Mouse (Mus musculus): ENCODE data around the gene Tmem29.
"Not testable (repeated sequence)": the region's sequence is repeated elsewhere in the genome, so short reads cannot be mapped to it uniquely, and the experiment has no call there.

Gene Tmem29

DNA sequence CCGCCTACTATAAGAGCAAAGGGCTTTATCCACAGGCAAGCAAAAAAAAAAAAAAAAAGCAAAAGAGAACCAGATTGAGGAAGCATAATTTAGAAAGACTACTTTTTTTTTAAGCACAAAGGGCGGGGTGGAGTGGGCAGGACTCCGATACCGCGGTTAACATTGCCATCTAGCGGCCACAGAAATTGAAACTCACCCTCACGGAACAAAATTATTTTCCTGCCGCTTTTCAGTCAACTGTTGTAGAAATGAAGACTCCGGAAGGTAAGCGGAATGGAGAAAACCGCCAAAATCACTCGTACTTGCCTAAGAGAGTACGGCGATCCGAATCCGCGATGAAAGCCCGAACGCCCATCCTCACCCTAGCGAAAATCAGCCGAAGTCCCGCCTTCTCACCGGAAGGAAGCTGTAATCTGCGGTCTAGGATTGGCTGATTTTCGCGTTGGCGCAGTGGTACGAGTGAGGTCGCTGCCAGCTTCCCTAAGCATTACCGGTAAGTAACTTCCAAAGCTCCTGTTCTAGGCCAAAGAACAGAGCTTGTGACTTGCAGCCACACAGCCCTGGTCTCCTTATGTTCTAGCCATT lies at the start of gene Tmem29:
Tmem29 (minus strand) TSS at position 389 of the 585 bp plus-strand sequence.
- DNase-seq (ENCODE audit: low spot score): peak; percentile 79

DNA sequence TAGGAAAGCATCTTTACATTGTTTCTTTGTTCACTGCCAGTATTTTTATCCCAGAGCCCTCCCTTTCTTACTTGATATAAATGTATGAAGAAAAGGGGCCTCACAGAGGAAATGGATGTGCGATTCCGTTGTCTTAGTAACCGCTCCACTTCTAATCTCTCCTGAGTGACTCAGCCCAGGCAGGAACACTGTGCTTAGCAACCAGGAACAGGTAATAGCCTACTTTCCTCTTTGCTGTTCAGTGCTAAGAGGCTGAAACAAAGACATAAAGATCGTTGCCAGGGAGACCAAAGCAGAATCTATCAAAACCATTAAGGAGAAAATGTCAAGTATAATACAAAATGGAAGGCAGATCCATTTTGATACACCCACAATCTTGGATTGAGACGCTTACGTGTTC lies 49.7 kb upstream of the Tmem29 start:
- DNase-seq (ENCODE audit: low spot score): no peak

DNA sequence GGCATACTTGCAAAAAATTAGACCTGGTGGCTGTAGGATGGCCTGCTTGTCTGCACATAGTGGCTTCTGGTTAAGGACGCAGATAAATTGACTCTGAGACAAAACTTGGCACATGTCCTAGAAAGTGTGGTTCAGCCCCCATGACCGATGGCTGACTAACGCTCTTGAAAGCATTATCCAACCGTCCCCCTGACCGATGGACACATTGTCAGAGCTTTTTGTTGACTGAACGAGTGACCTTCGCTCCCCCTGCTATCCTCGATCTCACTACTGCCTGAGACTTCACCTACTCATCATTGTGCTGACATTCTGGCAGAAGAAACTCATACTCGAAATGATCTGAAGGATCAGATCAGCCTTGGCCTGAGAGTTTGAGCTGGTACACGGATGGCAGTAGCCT lies 28.9 kb upstream of the Tmem29 start:
- not testable (repeated sequence) for DNase-seq (ENCODE audit: low spot score)

DNA sequence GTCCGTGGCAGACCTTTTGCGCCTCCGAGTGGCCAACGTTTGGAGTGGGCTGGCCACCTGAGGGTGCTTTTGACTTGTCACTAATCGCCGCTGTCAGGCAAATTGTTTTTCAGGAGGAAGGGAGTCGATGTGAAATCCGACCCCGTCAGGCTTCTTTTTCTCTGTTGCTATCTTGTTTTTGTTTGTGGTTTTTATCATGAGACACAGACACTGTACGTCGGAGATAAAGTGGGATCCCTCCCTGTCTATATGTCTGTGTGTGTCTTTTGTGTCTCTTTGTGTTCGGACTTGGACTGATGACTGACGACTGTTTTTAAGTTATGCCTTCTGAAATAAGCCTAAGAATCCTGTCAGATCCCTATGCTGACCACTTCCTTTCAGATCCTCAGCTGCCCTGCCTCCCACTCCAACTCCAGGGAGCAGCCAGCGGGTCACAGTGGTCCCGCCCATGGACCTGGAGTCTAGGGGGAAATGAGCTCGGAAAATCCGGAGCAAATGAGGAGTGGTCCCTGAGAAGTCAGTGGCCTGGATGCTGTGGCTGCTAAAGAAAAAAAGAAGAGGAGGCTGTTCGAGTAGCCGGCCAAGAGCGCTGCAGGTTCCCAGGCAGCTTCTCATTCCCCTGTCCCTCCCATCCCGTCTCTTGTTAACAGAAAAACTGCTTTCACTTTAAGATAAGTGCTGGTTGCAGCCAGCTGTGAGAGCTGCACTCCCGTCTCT lies 27.5 kb upstream of the Tmem29 start:
- DNase-seq (ENCODE audit: low spot score): not testable (repeated sequence)

DNA sequence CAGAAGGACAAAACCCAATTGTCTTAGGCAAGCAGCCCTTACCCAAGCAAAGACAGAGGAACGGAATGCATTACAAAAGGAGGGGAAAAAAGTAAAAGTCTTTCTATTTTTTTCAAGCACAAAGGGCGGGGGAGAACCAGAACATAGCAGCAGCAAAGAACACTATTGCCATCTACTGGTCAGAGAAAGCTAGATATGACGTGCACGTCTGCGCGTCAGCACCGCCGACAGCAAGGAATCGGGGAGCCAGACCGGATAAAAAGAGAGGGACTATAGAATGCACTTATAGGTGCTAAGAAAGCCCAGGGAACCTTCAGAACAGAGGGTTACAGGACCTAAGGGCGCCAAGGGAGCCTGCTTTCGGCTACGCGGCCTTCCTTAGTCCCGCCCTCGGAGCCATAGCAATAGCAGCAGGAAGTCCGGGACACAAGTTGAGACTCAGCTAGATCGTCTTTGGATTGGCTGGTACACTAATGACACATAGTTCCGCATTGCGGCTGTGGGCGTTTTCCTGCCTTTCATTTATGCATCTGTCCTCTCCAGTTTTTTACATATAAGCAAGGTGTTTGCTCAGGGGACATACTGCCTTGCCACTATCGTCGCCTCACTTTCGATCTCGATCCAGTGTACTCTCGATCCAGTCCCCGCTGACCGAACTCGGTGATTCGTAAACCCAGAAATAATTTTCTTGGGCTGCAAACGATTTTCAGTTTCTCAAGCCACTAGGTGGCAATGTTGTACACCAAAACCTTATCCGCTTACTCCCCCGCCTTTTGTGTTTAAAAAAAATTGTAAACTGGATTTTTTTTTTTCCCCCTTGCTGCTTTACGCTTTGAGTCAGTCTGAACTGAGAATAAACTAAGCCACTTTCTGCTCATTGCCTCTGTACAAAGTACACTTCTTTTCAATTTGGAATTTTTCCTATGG lies 19.2 kb upstream of the Tmem29 start:
- DNase-seq (ENCODE audit: low spot score): peak; percentile 85

DNA sequence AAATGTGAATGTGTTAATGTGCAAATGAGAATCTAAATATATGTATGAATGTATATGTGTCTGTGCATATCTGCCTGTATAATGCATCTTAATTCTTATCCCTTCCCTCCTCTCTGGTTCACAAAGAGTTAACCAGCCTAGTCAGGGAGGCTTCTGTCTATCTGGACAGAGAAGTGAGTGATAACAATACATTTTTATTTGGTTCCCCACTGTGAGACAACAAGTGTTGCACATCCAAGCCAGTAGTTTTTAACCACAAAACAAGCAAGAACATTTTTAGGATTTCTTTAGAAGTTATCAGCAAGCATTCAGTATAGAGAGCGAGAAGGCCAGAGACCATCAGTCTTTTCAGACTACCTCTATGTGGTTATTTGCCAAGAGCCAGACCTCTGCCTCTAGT lies 12.5 kb upstream of the Tmem29 start:
- no peak for DNase-seq (ENCODE audit: low spot score)

DNA sequence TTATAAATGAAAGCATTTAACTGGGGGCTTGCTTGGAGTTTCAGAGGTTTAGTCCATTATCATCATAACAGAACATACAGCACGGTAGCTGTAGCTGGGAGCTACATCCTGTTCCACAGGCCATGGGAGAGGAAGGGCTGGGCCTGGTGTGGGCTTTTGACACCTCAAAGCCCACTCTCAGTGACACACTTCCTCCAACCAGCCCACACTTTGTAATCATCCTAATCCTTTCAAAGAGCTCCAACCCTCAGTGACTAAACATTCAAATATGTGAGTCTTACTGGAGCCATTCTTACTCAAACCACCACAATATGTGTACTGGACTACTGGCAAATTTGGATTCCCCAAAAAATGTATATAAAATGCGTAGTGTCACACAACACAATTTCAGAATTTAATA lies 9.3 kb upstream of the Tmem29 start:
- no peak for DNase-seq (ENCODE audit: low spot score)

DNA sequence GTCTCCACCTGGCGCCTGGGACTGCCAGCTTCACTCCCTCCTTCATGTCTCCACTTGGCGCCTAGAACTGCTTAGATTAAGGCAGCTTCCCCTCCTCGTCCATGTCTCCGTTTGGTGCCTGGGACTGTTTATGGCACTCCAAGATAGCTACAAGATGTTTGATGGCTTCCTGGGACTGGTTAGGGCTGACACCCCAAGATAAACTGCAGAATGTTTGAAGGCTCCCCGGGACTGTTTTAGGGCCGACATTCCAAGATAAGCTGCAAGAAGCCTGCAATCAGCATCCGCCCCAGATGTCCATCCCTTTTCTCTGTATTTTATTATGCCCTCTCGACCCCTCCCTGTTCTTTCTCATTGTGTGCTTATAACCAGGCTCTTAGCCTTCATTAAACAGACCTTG lies 7.9 kb upstream of the Tmem29 start:
- peak; percentile 57 for DNase-seq (ENCODE audit: low spot score)

DNA sequence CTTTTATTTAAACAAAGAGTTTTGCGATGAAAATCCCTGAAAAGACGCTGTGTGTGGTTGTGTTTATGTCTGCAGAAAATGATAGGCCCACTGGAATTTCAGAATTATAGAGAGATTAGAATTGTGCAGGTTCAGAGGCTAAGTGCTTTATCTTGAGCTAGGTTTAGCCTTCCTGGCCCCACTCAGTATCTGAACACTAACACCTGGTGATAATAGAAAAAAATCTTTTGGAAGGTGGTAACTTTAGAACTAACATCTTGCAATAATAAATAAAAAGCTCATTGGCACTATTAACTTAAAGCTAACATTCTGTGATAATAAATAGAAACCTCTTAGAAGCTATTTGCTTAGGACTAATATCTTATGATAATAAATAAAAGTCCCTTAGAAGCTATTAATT lies 1.2 kb upstream of the Tmem29 start:
- no peak for DNase-seq (ENCODE audit: low spot score)

DNA sequence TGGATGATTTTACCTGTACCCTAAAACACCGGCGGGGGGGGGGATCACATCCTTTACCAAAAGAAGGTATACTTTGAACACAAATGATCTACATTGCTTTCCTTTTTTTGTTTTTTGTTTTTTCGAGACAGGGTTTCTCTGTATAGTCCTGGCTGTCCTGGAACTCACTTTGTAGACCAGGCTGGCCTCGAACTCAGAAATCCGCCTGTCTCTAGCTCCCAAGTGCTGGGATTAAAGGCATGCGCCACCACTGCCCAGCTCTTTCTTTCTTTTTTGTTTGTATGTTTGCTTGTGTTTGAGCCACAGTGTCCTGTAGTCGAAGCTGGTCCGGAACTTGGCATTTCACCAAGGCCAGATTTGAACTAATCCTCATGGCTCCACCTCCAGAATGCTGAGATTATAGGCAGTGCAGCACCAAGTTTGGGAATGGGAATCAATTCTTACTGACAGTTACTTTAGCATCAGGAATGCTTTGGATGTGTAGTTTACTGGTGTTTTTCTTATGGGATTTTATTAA lies 515 bp upstream of the Tmem29 start:
- no peak for DNase-seq (ENCODE audit: low spot score)

DNA sequence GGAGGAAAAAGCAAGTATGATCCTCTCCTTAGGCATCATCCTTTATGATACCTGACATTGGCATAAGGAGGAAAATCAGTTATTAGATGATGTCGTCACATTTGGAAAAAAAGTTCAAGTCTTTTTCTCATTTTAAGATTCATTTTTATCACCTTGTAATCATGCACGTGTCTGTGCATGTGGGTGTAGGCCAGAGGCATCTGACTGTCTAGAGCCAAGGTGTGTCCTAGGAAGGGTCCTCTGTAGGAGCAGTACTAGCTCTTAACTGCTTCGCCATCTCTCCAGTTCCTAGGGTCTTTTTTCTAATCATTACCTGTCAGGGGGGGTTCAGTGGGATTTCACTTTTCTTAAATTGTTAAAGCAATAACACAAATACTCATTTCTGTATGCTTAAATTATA lies 818 bp downstream of the Tmem29 start:
- DNase-seq (ENCODE audit: low spot score): no peak

DNA sequence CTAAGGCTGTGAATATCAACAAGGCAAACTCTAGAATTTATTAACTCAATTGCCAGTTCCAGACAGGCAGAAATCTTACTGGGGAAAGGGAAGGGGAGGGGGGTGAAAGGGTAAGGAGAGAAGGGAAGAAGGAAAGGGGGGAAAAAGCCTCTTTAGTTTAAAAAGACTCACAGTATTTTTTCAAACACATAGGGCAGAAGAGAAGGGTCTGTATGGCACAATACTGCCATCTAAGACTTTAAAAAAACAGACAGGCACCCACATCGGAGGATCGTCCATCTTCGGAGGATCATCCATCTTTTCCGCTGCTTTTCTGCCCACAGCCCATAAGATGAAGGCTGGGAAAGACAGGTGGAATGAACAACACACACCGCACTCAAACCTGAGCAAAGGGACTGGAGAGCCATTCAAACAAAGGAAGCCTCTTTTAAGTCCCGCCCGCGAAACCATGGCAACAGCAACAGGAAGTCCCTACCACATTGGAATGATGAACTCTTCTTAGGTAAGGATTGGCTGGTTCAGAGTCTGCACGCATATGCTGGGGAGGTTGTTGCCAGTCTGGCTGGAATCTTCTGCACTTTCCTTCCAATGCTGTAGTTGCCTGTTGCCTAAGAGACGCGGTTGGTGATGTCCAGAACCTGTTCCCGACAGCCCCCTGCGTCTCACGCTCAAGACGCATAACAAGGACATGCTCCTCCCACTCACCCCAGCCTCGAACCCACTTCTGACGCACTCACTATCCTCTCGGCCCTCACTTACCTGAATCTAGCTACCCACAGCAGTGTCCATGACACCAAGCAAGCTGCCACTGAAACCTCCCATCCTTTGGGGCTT lies 18.2 kb downstream of the Tmem29 start:
- peak; percentile 52 for DNase-seq (ENCODE audit: low spot score)

DNA sequence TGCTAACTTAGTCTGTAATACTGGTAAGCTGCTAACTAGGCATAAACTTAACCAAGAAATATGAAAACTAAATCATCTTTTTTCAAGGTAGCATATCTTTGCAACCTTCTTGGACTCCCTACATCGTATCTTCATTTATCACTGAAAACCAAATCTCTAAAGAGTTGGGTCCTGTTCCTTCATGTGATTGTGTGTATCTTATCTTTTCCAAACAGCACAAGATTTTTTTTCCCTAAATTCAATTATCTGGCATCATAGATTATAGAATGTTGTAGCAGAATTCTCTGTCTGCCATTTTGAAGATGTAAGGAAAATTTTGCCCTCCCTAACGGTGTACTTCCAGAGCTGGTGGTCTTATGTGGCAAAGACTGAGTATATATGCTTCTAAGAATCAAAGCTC lies 22.6 kb downstream of the Tmem29 start:
- DNase-seq (ENCODE audit: low spot score): no peak

DNA sequence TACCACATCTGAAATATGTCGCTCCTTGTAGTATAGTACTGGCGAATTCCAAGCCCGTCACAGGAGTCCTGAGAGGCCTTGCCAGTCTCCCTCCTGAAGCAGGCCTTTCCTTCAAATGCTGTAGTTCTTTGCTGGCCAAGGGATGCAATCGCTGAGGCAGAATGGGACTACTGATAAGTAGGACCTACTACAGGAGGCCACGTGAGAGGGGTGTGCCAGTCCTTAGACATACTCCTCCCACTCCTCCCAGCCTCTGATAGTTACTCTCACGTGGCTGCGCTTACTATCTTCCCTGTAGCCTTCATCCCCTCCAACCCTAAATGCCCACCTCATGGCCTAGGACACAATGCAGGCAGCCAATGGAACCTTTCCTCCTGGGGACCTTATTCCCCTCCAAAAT lies 23.6 kb downstream of the Tmem29 start:
- no peak for DNase-seq (ENCODE audit: low spot score)

DNA sequence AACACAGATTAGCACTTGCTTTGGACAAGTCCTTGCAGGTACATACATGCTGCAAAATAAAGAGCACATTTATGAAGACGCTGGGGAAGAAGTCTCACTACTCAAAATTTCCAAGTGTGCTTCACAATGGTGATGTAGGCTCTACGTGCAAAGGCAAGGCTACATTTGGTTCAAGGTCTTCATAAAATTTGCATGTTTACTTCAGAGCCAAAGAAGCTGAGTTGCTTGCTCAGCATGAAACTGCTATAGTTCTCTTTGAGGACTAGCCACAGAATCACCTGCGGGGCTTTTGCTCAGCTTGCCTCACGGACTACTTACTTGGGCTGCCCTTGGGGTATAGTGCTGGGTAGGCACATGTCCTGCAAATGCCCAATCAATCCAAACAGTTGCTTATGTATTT lies 45.4 kb downstream of the Tmem29 start:
- DNase-seq (ENCODE audit: low spot score): no peak

Data from c-Kit-positive CD71-positive TER-119-positive erythroid progenitor cells, embryonic 14.5 days (primary cell).